Mouse (Mus musculus): ENCODE results near the gene 1810055G02Rik. TPM values are rescaled to one million over a fixed set of nuclear protein-coding genes. Genes with fewer than 3 reads are reported as not detected.

Gene 1810055G02Rik
- polyA plus RNA-seq, 1 experiment from 2014 or later = 32.4 TPM

GRCm38 (mm10) chr19:3691337-3691736, 16.8 kb upstream of the 1810055G02Rik start:
- Histone ChIP-seq H3K27ac (ENCODE audit: low read length) (no peak overlapping the region), H3K9ac (ENCODE audit: low read length) (no peak overlapping the region), H3K4me1 (replicated peaks; ENCODE audit: control insufficient read depth, insufficient read depth, low read length) (peaks cover 9% of the 10 kb centered on the region), H3K27me3 (ENCODE audit: control insufficient read depth, insufficient read depth, low read depth, low read length) (no peaks in the 10 kb centered on the region), H3K4me3 (ENCODE audit: low read length) (no peak overlapping the region), H3K9me3 (ENCODE audit: control insufficient read depth, low read length) (no peaks in the 10 kb centered on the region), H3K4me2 (ENCODE audit: low read depth, low read length) (no peak overlapping the region), H3K36me3 (ENCODE audit: control insufficient read depth, insufficient read depth, low read length) (no peaks in the 10 kb centered on the region)
- 91% methylated on average over 5 of the region's 5 CpGs for WGBS
- no peak for ATAC-seq (ENCODE audit: low read depth)

GRCm38 (mm10) chr19:3692414-3693145, 15.5 kb upstream of the 1810055G02Rik start:
- ATAC-seq (ENCODE audit: low read depth) = no peak
- H3K27ac ChIP-seq (ENCODE audit: low read length) = no peak overlapping the region
- no peak overlapping the region for H3K9ac ChIP-seq (ENCODE audit: low read length)
- H3K36me3 ChIP-seq (ENCODE audit: control insufficient read depth, insufficient read depth, low read length) = no peaks in the 10 kb centered on the region
- no peaks in the 10 kb centered on the region for H3K9me3 ChIP-seq (ENCODE audit: control insufficient read depth, low read length)
- WGBS = 35% methylated on average over 6 of the region's 6 CpGs
- no peaks in the 10 kb centered on the region for H3K27me3 ChIP-seq (ENCODE audit: control insufficient read depth, insufficient read depth, low read depth, low read length)
- H3K4me2 ChIP-seq (ENCODE audit: low read depth, low read length) = no peak overlapping the region
- no peak overlapping the region for H3K4me3 ChIP-seq (ENCODE audit: low read length)
- peaks cover 5% of the 10 kb centered on the region; the same call in 1 of the 2 replicates for H3K4me1 ChIP-seq (replicated peaks; ENCODE audit: control insufficient read depth, insufficient read depth, low read length)

- no peak overlapping the region for H3K9ac ChIP-seq (ENCODE audit: low read length)
- H3K9me3 ChIP-seq (ENCODE audit: control insufficient read depth, low read length) = no peaks in the 10 kb centered on the region
- 56% methylated on average over 2 of the region's 2 CpGs for WGBS
- H3K27ac ChIP-seq (ENCODE audit: low read length) = no peak overlapping the region
- no peak for ATAC-seq (ENCODE audit: low read depth)
- no peaks in the 10 kb centered on the region for H3K36me3 ChIP-seq (ENCODE audit: control insufficient read depth, insufficient read depth, low read length)
- H3K4me3 ChIP-seq (ENCODE audit: low read length) = no peak overlapping the region
- no peaks in the 10 kb centered on the region for H3K4me1 ChIP-seq (replicated peaks; ENCODE audit: control insufficient read depth, insufficient read depth, low read length)
- H3K27me3 ChIP-seq (ENCODE audit: control insufficient read depth, insufficient read depth, low read depth, low read length) = no peaks in the 10 kb centered on the region
- no peak overlapping the region for H3K4me2 ChIP-seq (ENCODE audit: low read depth, low read length)
These were observed 13.6 kb upstream of the 1810055G02Rik start for GRCm38 (mm10) chr19:3694476-3694875.

- 38% methylated on average over 3 of the region's 3 CpGs for WGBS
- Histone ChIP-seq H3K36me3 (ENCODE audit: control insufficient read depth, insufficient read depth, low read length) (no peaks in the 10 kb centered on the region), H3K27me3 (ENCODE audit: control insufficient read depth, insufficient read depth, low read depth, low read length) (no peaks in the 10 kb centered on the region), H3K4me3 (ENCODE audit: low read length) (no peak overlapping the region), H3K4me1 (replicated peaks; ENCODE audit: control insufficient read depth, insufficient read depth, low read length) (no peaks in the 10 kb centered on the region), H3K4me2 (ENCODE audit: low read depth, low read length) (no peak overlapping the region), H3K9ac (ENCODE audit: low read length) (no peak overlapping the region), H3K9me3 (ENCODE audit: control insufficient read depth, low read length) (no peaks in the 10 kb centered on the region), H3K27ac (ENCODE audit: low read length) (no peak overlapping the region)
- ATAC-seq (ENCODE audit: low read depth) = peak; percentile 43
These were observed 13.1 kb upstream of the 1810055G02Rik start for GRCm38 (mm10) chr19:3695006-3695405.

GRCm38 (mm10) chr19:3695471-3695870, 12.6 kb upstream of the 1810055G02Rik start:
- H3K36me3 ChIP-seq (ENCODE audit: control insufficient read depth, insufficient read depth, low read length) = no peaks in the 10 kb centered on the region
- no peak overlapping the region for H3K4me2 ChIP-seq (ENCODE audit: low read depth, low read length)
- H3K9ac ChIP-seq (ENCODE audit: low read length) = no peak overlapping the region
- no peaks in the 10 kb centered on the region for H3K4me1 ChIP-seq (replicated peaks; ENCODE audit: control insufficient read depth, insufficient read depth, low read length)
- H3K4me3 ChIP-seq (ENCODE audit: low read length) = no peak overlapping the region
- no peak for ATAC-seq (ENCODE audit: low read depth)
- WGBS = 73% methylated on average over 4 of the region's 4 CpGs
- no peaks in the 10 kb centered on the region for H3K9me3 ChIP-seq (ENCODE audit: control insufficient read depth, low read length)
- no peak overlapping the region for H3K27ac ChIP-seq (ENCODE audit: low read length)
- H3K27me3 ChIP-seq (ENCODE audit: control insufficient read depth, insufficient read depth, low read depth, low read length) = no peaks in the 10 kb centered on the region

GRCm38 (mm10) chr19:3695976-3696375, 12.1 kb upstream of the 1810055G02Rik start:
- Histone ChIP-seq H3K27me3 (ENCODE audit: control insufficient read depth, insufficient read depth, low read depth, low read length) (no peaks in the 10 kb centered on the region), H3K4me2 (ENCODE audit: low read depth, low read length) (no peak overlapping the region), H3K4me1 (replicated peaks; ENCODE audit: control insufficient read depth, insufficient read depth, low read length) (no peaks in the 10 kb centered on the region), H3K27ac (ENCODE audit: low read length) (no peak overlapping the region), H3K9ac (ENCODE audit: low read length) (no peak overlapping the region), H3K36me3 (ENCODE audit: control insufficient read depth, insufficient read depth, low read length) (no peaks in the 10 kb centered on the region), H3K9me3 (ENCODE audit: control insufficient read depth, low read length) (no peaks in the 10 kb centered on the region), H3K4me3 (ENCODE audit: low read length) (no peak overlapping the region)
- no peak for ATAC-seq (ENCODE audit: low read depth)
- WGBS = 82% methylated on average over 8 of the region's 8 CpGs

- Histone ChIP-seq H3K4me1 (replicated peaks; ENCODE audit: control insufficient read depth, insufficient read depth, low read length) (no peaks in the 10 kb centered on the region), H3K9ac (ENCODE audit: low read length) (no peak overlapping the region), H3K27me3 (ENCODE audit: control insufficient read depth, insufficient read depth, low read depth, low read length) (no peaks in the 10 kb centered on the region), H3K4me2 (ENCODE audit: low read depth, low read length) (no peak overlapping the region), H3K9me3 (ENCODE audit: control insufficient read depth, low read length) (no peaks in the 10 kb centered on the region), H3K4me3 (ENCODE audit: low read length) (no peak overlapping the region), H3K36me3 (ENCODE audit: control insufficient read depth, insufficient read depth, low read length) (no peaks in the 10 kb centered on the region), H3K27ac (ENCODE audit: low read length) (no peak overlapping the region)
- WGBS = 59% methylated on average over 7 of the region's 7 CpGs
- no peak for ATAC-seq (ENCODE audit: low read depth)
These were observed 10.1 kb upstream of the 1810055G02Rik start for GRCm38 (mm10) chr19:3698035-3698434.

GRCm38 (mm10) chr19:3699508-3700438, 8.3 kb upstream of the 1810055G02Rik start:
- H3K36me3 ChIP-seq (ENCODE audit: control insufficient read depth, insufficient read depth, low read length) = no peaks in the 10 kb centered on the region
- no peak overlapping the region for H3K9ac ChIP-seq (ENCODE audit: low read length)
- H3K4me1 ChIP-seq (replicated peaks; ENCODE audit: control insufficient read depth, insufficient read depth, low read length) = no peaks in the 10 kb centered on the region
- H3K9me3 ChIP-seq (ENCODE audit: control insufficient read depth, low read length) = no peaks in the 10 kb centered on the region
- H3K27ac ChIP-seq (ENCODE audit: low read length) = no peak overlapping the region
- H3K27me3 ChIP-seq (ENCODE audit: control insufficient read depth, insufficient read depth, low read depth, low read length) = no peaks in the 10 kb centered on the region
- WGBS = 36% methylated on average over 6 of the region's 6 CpGs
- no peak overlapping the region for H3K4me2 ChIP-seq (ENCODE audit: low read depth, low read length)
- peak; percentile 68 for ATAC-seq (ENCODE audit: low read depth)
- H3K4me3 ChIP-seq (ENCODE audit: low read length) = no peak overlapping the region

GRCm38 (mm10) chr19:3702460-3702859, 5.6 kb upstream of the 1810055G02Rik start:
- 80% methylated on average over 4 of the region's 4 CpGs for whole genome bisulfite sequencing
- no peak overlapping the region for H3K9ac ChIP-seq (ENCODE audit: low read length)
- H3K36me3 ChIP-seq (ENCODE audit: control insufficient read depth, insufficient read depth, low read length) = no peaks in the 10 kb centered on the region
- H3K4me3 ChIP-seq (ENCODE audit: low read length) = no peak overlapping the region
- no peaks in the 10 kb centered on the region for H3K9me3 ChIP-seq (ENCODE audit: control insufficient read depth, low read length)
- H3K4me1 ChIP-seq (replicated peaks; ENCODE audit: control insufficient read depth, insufficient read depth, low read length) = peaks cover 2% of the 10 kb centered on the region
- no peaks in the 10 kb centered on the region for H3K27me3 ChIP-seq (ENCODE audit: control insufficient read depth, insufficient read depth, low read depth, low read length)
- H3K27ac ChIP-seq (ENCODE audit: low read length) = no peak overlapping the region
- no peak for ATAC-seq (ENCODE audit: low read depth)
- no peak overlapping the region for H3K4me2 ChIP-seq (ENCODE audit: low read depth, low read length)
